Mouse (Mus musculus) intestine, embryonic 14.5 days (tissue): ENCODE results near the gene F3. TPM values are rescaled to one million over a fixed set of nuclear protein-coding genes. Genes with fewer than 3 reads are reported as not detected.

Source experiments
- ATAC-seq: fragments of 200-750 bp; cut with Nextera tagmentation; replicated peaks from 2 replicates; pipeline ENCODE4 v1.8.0; 2017; ENCODE audit warnings: low read depth, moderate number of reproducible peaks, moderate TSS enrichment, moderate library complexity; ENCODE audit not compliant: low FRiP score, low TSS enrichment
- DNase-seq: peaks from one replicate; pipeline ENCODE4 v3.0.0-alpha.2; 2018; ENCODE audit warnings: low spot score
- H3K27ac ChIP-seq: fragments of 300-500 bp; sonication (generic); 2 replicates; pipeline ENCODE4 v1.5.1; 2014; ENCODE audit warnings: low read depth, mild to moderate bottlenecking, control low read depth
- H3K27me3 ChIP-seq: fragments of 300-500 bp; sonication (generic); replicated peaks from 2 replicates; pipeline ENCODE4 v1.6.1; 2014; ENCODE audit warnings: low read length, control low read depth; ENCODE audit not compliant: control insufficient read depth, insufficient read depth
- H3K36me3 ChIP-seq: fragments of 300-500 bp; sonication (generic); 2 replicates; pipeline ENCODE4 v1.6.1; 2014; ENCODE audit warnings: low read length, control low read depth; ENCODE audit not compliant: control insufficient read depth, insufficient read depth
- H3K4me1 ChIP-seq: fragments of 300-500 bp; sonication (generic); replicated peaks from 2 replicates; pipeline ENCODE4 v1.6.1; 2014; ENCODE audit warnings: low read length, control low read depth, mixed read lengths; ENCODE audit not compliant: control insufficient read depth, insufficient read depth
- H3K4me2 ChIP-seq: fragments of 300-500 bp; sonication (generic); 2 replicates; pipeline ENCODE4 v1.6.1; 2014; ENCODE audit warnings: low read length
- H3K4me3 ChIP-seq: fragments of 300-500 bp; sonication (generic); 2 replicates; pipeline ENCODE4 v1.5.1; 2014; ENCODE audit warnings: low read depth, low read length, control low read depth, mixed read lengths
- H3K9ac ChIP-seq: fragments of 300-500 bp; sonication (generic); 2 replicates; pipeline ENCODE4 v1.6.1; 2014; ENCODE audit warnings: mild to moderate bottlenecking, low read length
- H3K9me3 ChIP-seq: fragments of 300-500 bp; sonication (generic); 2 replicates; pipeline ENCODE4 v1.6.1; 2016; ENCODE audit warnings: low read length, control low read depth; ENCODE audit not compliant: control insufficient read depth
- WGBS: fragments of 180-500 bp; shearing (Covaris S2); extraction: QIAGEN DNeasy Blood & Tissue Kit; methylation state at CpG from one replicate; pipeline ENCODE4 v1.1.7; 2014; 5-methylcytosine and 5-hydroxymethylcytosine counted together
- polyA plus RNA-seq: library from polyadenylated mRNA; unstranded; fragments of >200 nt; fragmentation: Nextera tagmentation; extraction: Ambion mirVana; gene quantifications from 2 replicates; pipeline ENCODE4 v1.2.1, GENCODE M21; 2014

The F3 gene
- polyA plus RNA-seq: 23.4 and 24.8 TPM in 2 replicates

DNA sequence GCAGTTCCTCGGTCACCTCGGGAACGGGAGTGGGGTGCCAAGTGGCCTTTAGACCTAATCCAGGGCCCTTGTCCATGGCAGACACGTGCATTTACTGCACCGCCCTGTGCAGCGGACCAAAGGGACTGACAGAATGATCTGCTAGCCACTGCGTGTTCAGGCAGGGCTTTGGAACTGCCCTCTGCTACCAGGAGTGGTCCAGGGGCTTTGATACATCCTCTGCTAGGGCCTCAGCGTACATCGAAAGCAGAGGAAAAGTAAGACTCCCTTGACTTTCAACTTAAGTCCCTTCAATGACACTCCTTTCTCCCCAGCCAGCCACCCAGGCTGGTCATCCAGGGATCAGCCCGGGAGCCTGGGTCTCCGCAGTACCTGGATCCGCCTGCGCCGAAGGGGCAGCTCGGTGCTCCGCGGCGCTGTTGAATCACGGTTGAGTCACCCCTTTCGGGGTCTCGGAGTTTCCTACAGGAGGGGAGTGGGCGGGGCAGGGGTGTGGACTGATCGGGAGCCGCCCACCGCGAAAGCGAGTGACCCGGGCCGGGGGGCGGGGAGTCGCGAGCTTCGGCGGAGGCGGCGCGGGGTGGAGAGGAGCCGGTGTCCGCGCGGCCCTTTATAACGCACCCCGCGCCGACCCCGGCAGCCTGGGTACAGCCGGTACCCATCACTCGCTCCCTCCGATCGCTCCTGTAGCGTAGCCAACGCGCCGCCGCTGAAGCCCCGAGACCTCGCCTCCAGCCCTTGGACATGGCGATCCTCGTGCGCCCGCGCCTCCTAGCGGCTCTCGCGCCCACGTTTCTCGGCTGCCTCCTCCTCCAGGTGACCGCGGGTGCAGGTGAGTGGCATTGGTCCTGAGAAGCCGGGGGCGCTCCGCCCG lies at the start of gene F3:
TSS of gene F3 (plus strand) at position 567 of the 874 bp plus-strand sequence.
- peaks cover 6% of the 10 kb centered on the region for H3K4me1 ChIP-seq
- peak within 1 kb of the TSS; percentile 60 for H3K9ac ChIP-seq
- H3K9me3 ChIP-seq: no peaks in the 10 kb centered on the region
- H3K36me3 ChIP-seq: no peaks in the 10 kb centered on the region
- no peaks in the 10 kb centered on the region; the same call in 1 of the 2 replicates for H3K27me3 ChIP-seq
- H3K4me2 ChIP-seq: peak within 1 kb of the TSS; percentile 79
- DNase-seq: peak; percentile 88
- under 1% methylated on average over 72 of the region's 73 CpGs for WGBS
- peak within 1 kb of the TSS; percentile 68 for H3K4me3 ChIP-seq
- peak; percentile 89 for ATAC-seq
- H3K27ac ChIP-seq: peak within 1 kb of the TSS; percentile 29; the same call in 1 of the 2 replicates

GRCm38 (mm10) chr3:121678935-121679334 lies 44.4 kb upstream of the F3 start:
- 22% methylated on average over 4 of the region's 4 CpGs for WGBS
- Histone ChIP-seq H3K4me2 (no peak overlapping the region), H3K9ac (no peak overlapping the region), H3K27ac (no peak overlapping the region), H3K27me3 (no peaks in the 10 kb centered on the region), H3K4me1 (no peaks in the 10 kb centered on the region), H3K4me3 (no peak overlapping the region), H3K9me3 (no peaks in the 10 kb centered on the region), H3K36me3 (no peaks in the 10 kb centered on the region)
- ATAC-seq (no peak), DNase-seq (no peak)

DNA sequence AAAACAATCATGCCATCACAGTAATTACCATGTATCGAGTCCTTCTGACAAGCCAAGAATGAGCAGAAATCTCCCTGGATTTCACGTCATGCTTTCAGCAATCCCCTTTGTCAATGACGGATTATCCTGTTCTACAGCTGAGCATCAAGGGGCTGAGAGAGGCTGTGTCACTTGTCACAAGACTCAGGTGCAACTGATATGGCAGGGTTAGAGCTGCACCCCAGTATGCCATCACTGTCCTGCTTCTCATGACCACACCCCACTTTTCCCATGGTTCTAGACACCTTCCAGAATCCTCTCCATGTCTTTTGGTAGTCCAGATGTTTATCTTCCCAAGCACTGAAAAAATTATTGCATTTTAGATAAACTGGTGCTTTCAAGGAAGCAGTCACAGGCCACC lies 43.9 kb upstream of the F3 start:
- H3K9me3 ChIP-seq: no peaks in the 10 kb centered on the region
- H3K27ac ChIP-seq: no peak overlapping the region
- H3K27me3 ChIP-seq: no peaks in the 10 kb centered on the region
- H3K4me2 ChIP-seq: no peak overlapping the region
- H3K9ac ChIP-seq: no peak overlapping the region
- H3K4me3 ChIP-seq: no peak overlapping the region
- no peaks in the 10 kb centered on the region for H3K4me1 ChIP-seq
- ATAC-seq: no peak
- no peaks in the 10 kb centered on the region for H3K36me3 ChIP-seq
- 64% methylated on average over 3 of the region's 3 CpGs for WGBS
- DNase-seq: no peak

DNA sequence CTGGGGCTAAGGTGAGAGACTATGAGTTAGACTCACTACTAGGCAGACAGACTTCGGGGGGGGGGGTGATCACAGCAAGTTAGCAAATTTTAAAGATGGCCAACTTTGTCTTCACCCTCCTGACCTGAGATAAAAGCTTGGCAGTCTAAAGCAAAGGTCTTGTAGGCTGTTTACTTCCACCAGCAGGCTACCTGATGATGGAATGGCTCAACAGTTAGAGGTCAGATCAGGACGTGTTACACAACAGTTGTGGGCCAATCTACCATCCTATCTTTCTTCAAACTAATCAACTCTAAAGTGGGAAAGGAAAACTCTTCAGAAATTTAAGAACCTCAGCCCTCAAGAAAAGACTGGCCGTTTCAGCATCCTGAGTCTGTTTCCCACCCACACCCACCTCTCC lies 43.1 kb upstream of the F3 start:
- H3K27me3 ChIP-seq: no peaks in the 10 kb centered on the region
- WGBS: 58% methylated on average over 3 of the region's 3 CpGs
- ATAC-seq: no peak

DNA sequence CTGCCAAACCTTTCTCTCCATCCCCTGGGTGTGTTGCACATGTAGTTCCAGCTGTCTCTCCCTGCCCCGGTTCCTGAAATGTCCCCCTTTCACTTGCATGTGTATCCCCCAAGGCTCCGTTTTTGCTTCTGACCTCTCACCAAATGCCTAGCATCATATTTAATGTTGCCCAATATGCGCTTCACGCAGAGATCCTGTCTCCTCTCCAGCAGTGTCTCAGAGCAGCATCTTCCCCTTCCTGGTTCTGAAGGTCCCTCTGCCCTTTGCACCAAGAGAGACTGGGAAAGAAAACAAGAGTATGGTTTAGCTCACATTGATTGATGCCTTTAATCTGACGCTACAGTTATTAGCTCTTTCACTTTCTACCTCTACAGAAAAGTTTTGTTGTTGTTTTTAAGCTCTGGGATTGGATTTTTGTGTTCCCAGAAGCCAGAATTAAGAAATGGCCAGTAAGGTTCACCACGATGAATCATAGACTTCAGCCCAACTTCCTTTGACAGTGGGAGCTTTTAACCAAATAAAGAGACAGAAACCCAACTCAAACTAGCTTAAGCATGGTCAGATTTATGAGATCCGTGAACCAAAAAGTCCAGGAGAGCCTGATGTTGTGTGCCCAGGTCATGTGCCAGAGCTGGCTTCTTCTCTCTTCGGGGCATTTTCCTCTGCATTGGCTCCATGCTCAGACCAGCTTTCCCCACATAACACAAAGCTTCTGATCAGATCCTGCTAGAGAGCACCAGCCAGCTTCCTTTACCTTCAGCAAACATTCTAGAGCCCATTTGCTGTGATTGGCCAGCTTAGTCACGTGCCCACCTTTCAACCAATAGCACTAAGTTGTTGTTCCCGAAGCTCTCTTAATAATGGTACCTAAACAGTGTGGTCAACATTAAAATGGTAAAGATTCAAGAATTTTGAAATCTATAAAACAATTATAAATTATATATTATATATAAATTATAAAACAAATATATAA lies 40.6 kb upstream of the F3 start:
- DNase-seq: no peak
- no peak overlapping the region for H3K4me3 ChIP-seq
- no peak for ATAC-seq
- H3K27ac ChIP-seq: 0 out of 2 replicates have a peak overlapping the region, but pooled peaks have one; percentile 48
- H3K27me3 ChIP-seq: no peaks in the 10 kb centered on the region
- no peak overlapping the region for H3K4me2 ChIP-seq
- 71% methylated on average over 10 of the region's 10 CpGs for WGBS
- H3K9me3 ChIP-seq: no peaks in the 10 kb centered on the region
- H3K9ac ChIP-seq: no peak overlapping the region
- H3K4me1 ChIP-seq: no peaks in the 10 kb centered on the region
- H3K36me3 ChIP-seq: no peaks in the 10 kb centered on the region

More for the DNA sequence above, 43.1 kb upstream of the F3 start:
- Histone ChIP-seq H3K27ac (no peak overlapping the region), H3K4me2 (no peak overlapping the region), H3K9me3 (no peaks in the 10 kb centered on the region), H3K36me3 (no peaks in the 10 kb centered on the region), H3K4me3 (no peak overlapping the region), H3K9ac (no peak overlapping the region), H3K4me1 (no peaks in the 10 kb centered on the region)
- no peak for DNase-seq

- Histone ChIP-seq H3K4me1 (no peaks in the 10 kb centered on the region), H3K36me3 (no peaks in the 10 kb centered on the region), H3K9me3 (no peaks in the 10 kb centered on the region), H3K27me3 (no peaks in the 10 kb centered on the region), H3K4me2 (no peak overlapping the region), H3K4me3 (no peak overlapping the region), H3K9ac (no peak overlapping the region), H3K27ac (no peak overlapping the region)
- ATAC-seq: no peak
- DNase-seq: no peak
- WGBS: 38% methylated on average over 4 of the region's 4 CpGs
Measured at GRCm38 (mm10) chr3:121684552-121684951, 38.8 kb upstream of the F3 start.

DNA sequence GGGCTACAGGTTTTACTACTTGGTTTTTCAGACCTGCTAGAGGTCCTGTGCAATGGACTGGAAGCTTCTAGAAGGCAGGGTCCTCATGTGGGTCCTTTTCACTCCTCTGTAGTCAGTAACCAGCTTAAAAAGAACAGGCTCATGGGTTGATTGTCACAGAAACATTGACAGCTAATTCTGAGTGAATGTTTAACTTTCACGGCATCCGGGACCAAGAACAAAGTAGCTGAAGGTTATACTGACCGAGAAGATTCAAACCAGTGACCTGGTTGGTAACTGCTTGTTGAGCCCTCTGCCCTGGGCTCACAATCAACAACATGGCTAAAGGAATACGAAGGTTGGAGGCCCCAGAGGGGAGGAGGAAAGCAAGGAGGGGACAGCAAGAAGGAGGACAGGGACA lies 38.4 kb upstream of the F3 start:
- Histone ChIP-seq H3K27me3 (no peaks in the 10 kb centered on the region), H3K27ac (no peak overlapping the region), H3K4me1 (no peaks in the 10 kb centered on the region), H3K36me3 (no peaks in the 10 kb centered on the region), H3K4me2 (no peak overlapping the region), H3K9ac (no peak overlapping the region), H3K4me3 (no peak overlapping the region), H3K9me3 (no peaks in the 10 kb centered on the region)
- ATAC-seq: no peak
- DNase-seq: no peak
- WGBS: 60% methylated on average over 4 of the region's 4 CpGs

DNA sequence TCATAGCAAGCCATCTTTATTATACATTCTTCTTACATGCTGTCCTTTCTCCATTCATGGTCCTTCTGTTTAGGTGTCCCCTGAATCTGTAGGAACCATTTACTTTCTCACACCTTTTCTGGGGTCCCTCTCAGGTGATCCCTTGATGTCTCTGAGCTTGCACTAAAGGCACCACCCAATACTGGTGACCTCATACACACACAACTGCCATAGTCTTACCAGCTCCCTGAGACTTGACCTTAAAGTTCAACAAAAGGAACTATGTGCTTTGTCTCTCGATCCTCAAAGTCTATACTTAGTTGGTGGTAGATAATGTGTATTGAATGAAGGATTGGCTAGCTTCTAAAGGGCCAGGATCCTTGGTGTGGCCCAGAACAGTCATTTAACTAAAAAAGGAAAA lies 37.4 kb upstream of the F3 start:
- 83% methylated on average over 1 of the region's 1 CpGs for WGBS
- ATAC-seq (no peak), DNase-seq (no peak)
- H3K9me3 ChIP-seq: no peaks in the 10 kb centered on the region
- H3K36me3 ChIP-seq: no peaks in the 10 kb centered on the region
- no peak overlapping the region for H3K4me2 ChIP-seq
- H3K27me3 ChIP-seq: no peaks in the 10 kb centered on the region
- H3K9ac ChIP-seq: no peak overlapping the region
- no peak overlapping the region for H3K27ac ChIP-seq
- H3K4me1 ChIP-seq: no peaks in the 10 kb centered on the region
- H3K4me3 ChIP-seq: no peak overlapping the region
